Mouse (Mus musculus) myocyte (in vitro differentiated cells): Measurements from ENCODE around the gene Dusp6. TPM values are rescaled to one million over a fixed set of nuclear protein-coding genes. Genes with fewer than 3 reads are reported as not detected.

Source experiments
- H3K27me3 ChIP-seq: one replicate; pipeline ENCODE4 v1.6.1; 2011; ENCODE audit not compliant: control insufficient read depth, insufficient read depth, insufficient read length
- H3K36me3 ChIP-seq: one replicate; pipeline ENCODE4 v1.6.1; 2011; ENCODE audit not compliant: control insufficient read depth, insufficient read depth
- H3K4me2 ChIP-seq: one replicate; pipeline ENCODE4 v1.6.1; 2011; ENCODE audit warnings: low read depth, control low read depth
- H3K4me3 ChIP-seq: one replicate; pipeline ENCODE4 v1.5.1; 2011; ENCODE audit warnings: mild to moderate bottlenecking, control low read depth, moderate library complexity
- H3K79me2 ChIP-seq: one replicate; pipeline ENCODE4 v1.6.1; 2011; ENCODE audit not compliant: control insufficient read depth, insufficient read depth
- H3ac ChIP-seq: one replicate; pipeline ENCODE4 v1.6.1; 2011; ENCODE audit not compliant: control insufficient read depth, insufficient read length
- CEBPB ChIP-seq: IDR thresholded peaks from 2 replicates; pipeline ENCODE4 v1.6.1; 2011; ENCODE audit warnings: mild to moderate bottlenecking, moderate library complexity; ENCODE audit not compliant: poor library complexity, insufficient read depth, severe bottlenecking
- E2F4 ChIP-seq: IDR thresholded peaks from one replicate; pipeline ENCODE4 v1.6.1; 2011; ENCODE audit warnings: mild to moderate bottlenecking, control low read depth, moderate library complexity; ENCODE audit not compliant: insufficient read depth
- MAX ChIP-seq: IDR thresholded peaks from one replicate; pipeline ENCODE4 v1.6.1; 2011; ENCODE audit warnings: low read depth, mild to moderate bottlenecking, control low read depth
- MYOD1 ChIP-seq, 3 experiments: IDR thresholded peaks; one replicate each; pipeline ENCODE4 v1.6.1; 2011; ENCODE audit warnings: control low read depth in 2 of 3, low read depth in 2 of 3, mild to moderate bottlenecking in 2 of 3, moderate library complexity in 1 of 3; ENCODE audit not compliant: insufficient read length in 2 of 3, control insufficient read depth in 1 of 3
- MYOG ChIP-seq, 3 experiments: IDR thresholded peaks; one replicate each; pipeline ENCODE4 v1.6.1; 2011; ENCODE audit warnings: control low read depth in 2 of 3, low read depth in 2 of 3, mild to moderate bottlenecking in 2 of 3; ENCODE audit not compliant: insufficient read length in 2 of 3, control insufficient read depth in 1 of 3, insufficient read depth in 1 of 3
- POLR2A ChIP-seq: IDR thresholded peaks from one replicate; pipeline ENCODE4 v1.6.1; 2011; ENCODE audit warnings: low read depth, mild to moderate bottlenecking, control low read depth, moderate library complexity; ENCODE audit not compliant: insufficient read length
- POLR2AphosphoS2 ChIP-seq: IDR thresholded peaks from one replicate; pipeline ENCODE4 v1.6.1; 2011; ENCODE audit warnings: low read depth, control low read depth; ENCODE audit not compliant: insufficient read length
- REST ChIP-seq: IDR thresholded peaks from one replicate; pipeline ENCODE4 v1.6.1; 2011; ENCODE audit warnings: mild to moderate bottlenecking, control low read depth, moderate library complexity; ENCODE audit not compliant: insufficient read depth, insufficient read length
- SRF ChIP-seq: IDR thresholded peaks from one replicate; pipeline ENCODE4 v1.6.1; 2011; ENCODE audit warnings: low read depth; ENCODE audit not compliant: control insufficient read depth, insufficient read length
- TCF12 ChIP-seq: IDR thresholded peaks from one replicate; pipeline ENCODE4 v1.6.1; 2011; ENCODE audit warnings: mild to moderate bottlenecking, control low read depth; ENCODE audit not compliant: poor library complexity, insufficient read depth, severe bottlenecking
- TCF3 ChIP-seq: IDR thresholded peaks from one replicate; pipeline ENCODE4 v1.6.1; 2011; ENCODE audit warnings: low read depth, control low read depth; ENCODE audit not compliant: insufficient read length
- USF1 ChIP-seq: IDR thresholded peaks from one replicate; pipeline ENCODE4 v1.6.1; 2011; ENCODE audit warnings: low read depth, mild to moderate bottlenecking, control low read depth, moderate library complexity
- polyA plus RNA-seq: library from polyadenylated mRNA; unstranded; fragments of >200 nt; fragmentation: generic; extraction: Trizol; gene quantifications from one replicate; pipeline ENCODE4 v1.2.1, GENCODE M21; 2012; ENCODE audit warnings: missing spikeins

Dusp6 gene
- polyA plus RNA-seq, 1 experiment, result 21.6 TPM

DNA sequence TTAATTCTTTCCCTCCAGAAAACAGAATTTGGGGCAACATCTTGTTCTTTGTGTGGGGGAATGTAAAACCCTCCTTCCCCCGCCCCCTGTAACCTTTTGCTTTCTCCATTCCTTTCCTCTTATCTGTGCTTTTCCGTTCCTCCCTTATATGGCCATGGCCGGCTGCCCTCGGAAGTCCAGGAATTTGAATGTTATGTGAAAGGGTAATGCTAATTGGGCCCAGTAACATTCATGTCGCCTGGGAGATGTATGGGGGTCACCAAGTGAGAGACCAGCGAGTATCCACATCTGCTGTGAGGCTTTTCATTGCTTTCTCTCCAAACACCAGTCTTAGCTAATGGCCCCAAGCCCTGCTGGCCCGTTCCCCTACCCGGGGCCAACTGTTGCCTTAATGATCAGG lies 22.7 kb downstream of the Dusp6 start:
- Histone ChIP-seq H3K36me3 (no peaks in the 10 kb centered on the region), H3K4me2 (no peak overlapping the region), H3ac (no peak overlapping the region), H3K4me3 (no peak overlapping the region), H3K79me2 (no peaks in the 10 kb centered on the region), H3K27me3 (no peaks in the 10 kb centered on the region)
- TF ChIP-seq POLR2AphosphoS2 (no peak), SRF (no peak), REST (no peak), MAX (no peak), E2F4 (no peak), CEBPB (no peak), MYOG (IDR thresholded peaks at IDR 0.05; ENCODE audit: control insufficient read depth in 1 of 3, insufficient read depth in 1 of 3, insufficient read length in 2 of 3, low read depth in 2 of 3) (no peak), TCF12 (no peak), USF1 (no peak)

DNA sequence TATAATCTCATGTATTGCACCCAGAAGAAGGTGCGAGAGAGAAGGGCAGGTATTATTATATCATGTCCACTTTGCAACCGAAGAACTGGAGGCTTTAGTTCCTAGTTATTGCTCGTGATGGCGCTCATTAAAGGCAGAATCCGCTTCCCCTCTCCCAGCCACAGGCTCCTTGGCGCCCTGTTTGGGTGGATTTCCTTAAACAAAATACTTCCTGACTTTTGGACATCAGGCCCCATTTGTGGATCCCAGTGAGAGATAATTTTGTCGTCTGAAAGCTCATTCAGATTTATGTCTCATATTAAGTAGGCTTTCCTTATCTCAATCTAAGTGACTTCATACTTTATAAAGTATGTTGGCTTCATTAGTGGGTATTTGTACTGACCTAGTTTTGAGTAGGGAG lies 23.2 kb downstream of the Dusp6 start:
- no peak overlapping the region for H3ac ChIP-seq
- no peaks in the 10 kb centered on the region for H3K27me3 ChIP-seq
- H3K79me2 ChIP-seq, result no peaks in the 10 kb centered on the region
- no peaks in the 10 kb centered on the region for H3K36me3 ChIP-seq
- no peak overlapping the region for H3K4me2 ChIP-seq
- no peak for TF ChIP-seq POLR2AphosphoS2
- no peak for TF ChIP-seq CEBPB
- no peak for TF ChIP-seq E2F4
- no peak for TF ChIP-seq POLR2A
- no peak for TF ChIP-seq MAX
- no peak for TF ChIP-seq MYOD1 (IDR thresholded peaks at IDR 0.05; ENCODE audit: control insufficient read depth in 1 of 3, insufficient read length in 2 of 3, low read depth in 2 of 3)
- no peak for TF ChIP-seq MYOG (IDR thresholded peaks at IDR 0.05; ENCODE audit: control insufficient read depth in 1 of 3, insufficient read depth in 1 of 3, insufficient read length in 2 of 3, low read depth in 2 of 3)
- TF ChIP-seq REST, result no peak
- TF ChIP-seq USF1, result no peak
- no peak for TF ChIP-seq TCF12
- TF ChIP-seq SRF, result no peak
- TF ChIP-seq TCF3, result no peak
- no peak overlapping the region for H3K4me3 ChIP-seq

DNA sequence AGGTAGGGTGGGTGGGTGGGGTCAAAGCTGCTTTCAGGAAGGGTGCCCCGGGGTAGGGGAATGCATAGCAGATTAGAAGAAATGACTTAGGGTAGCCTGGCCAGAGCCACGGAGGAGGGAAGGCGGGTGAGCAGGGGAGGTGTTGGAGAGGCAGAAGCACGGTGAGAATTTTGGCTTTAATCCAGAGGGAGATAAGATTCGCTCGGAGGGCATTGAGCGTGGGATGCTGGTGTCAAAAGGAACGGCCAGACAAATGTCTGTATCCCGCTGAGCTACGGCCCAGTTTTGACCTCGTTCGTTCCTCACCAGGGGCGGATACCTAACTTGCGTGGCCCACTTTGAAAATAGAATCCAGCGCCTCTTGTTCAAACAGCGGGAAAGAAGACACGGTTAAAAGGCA lies 23.8 kb downstream of the Dusp6 start:
- Histone ChIP-seq H3K4me3 (no peak overlapping the region), H3ac (no peak overlapping the region)
- no peak for TF ChIP-seq TCF3
- TF ChIP-seq REST, result no peak
- no peak for TF ChIP-seq MYOD1 (IDR thresholded peaks at IDR 0.05; ENCODE audit: control insufficient read depth in 1 of 3, insufficient read length in 2 of 3, low read depth in 2 of 3)
- no peak for TF ChIP-seq POLR2AphosphoS2
- TF ChIP-seq SRF, result no peak
- TF ChIP-seq USF1, result no peak
- no peak for TF ChIP-seq TCF12
- TF ChIP-seq MAX, result no peak
- no peak for TF ChIP-seq POLR2A
- no peak for TF ChIP-seq MYOG (IDR thresholded peaks at IDR 0.05; ENCODE audit: control insufficient read depth in 1 of 3, insufficient read depth in 1 of 3, insufficient read length in 2 of 3, low read depth in 2 of 3)
- no peak for TF ChIP-seq E2F4

DNA sequence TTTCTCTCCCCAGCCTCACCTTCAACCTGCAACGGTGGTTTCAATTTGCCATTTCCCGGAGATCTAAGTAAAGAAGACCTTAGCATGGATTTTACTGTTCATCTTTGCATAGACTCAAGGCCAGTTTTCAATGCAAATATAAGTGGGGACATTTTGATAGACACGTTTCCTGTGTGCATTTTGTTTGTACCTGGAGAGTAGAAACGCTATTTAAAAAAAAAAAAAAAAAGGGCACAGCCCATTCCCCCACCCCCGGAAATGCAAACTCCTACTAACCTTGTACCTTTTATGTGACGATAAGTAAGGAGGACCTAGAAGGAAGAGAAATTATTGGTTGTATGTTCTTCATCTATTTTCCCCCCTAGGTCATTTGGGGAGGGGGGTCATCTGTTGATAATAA lies 24.2 kb downstream of the Dusp6 start:
- Histone ChIP-seq H3ac (no peak overlapping the region), H3K4me3 (no peak overlapping the region), H3K36me3 (no peaks in the 10 kb centered on the region), H3K79me2 (no peaks in the 10 kb centered on the region), H3K4me2 (no peak overlapping the region), H3K27me3 (no peaks in the 10 kb centered on the region)
- TF ChIP-seq SRF (no peak), CEBPB (no peak), MAX (no peak), POLR2AphosphoS2 (no peak), TCF3 (no peak), MYOD1 (IDR thresholded peaks at IDR 0.05; ENCODE audit: control insufficient read depth in 1 of 3, insufficient read length in 2 of 3, low read depth in 2 of 3) (no peak), REST (no peak), TCF12 (no peak), MYOG (IDR thresholded peaks at IDR 0.05; ENCODE audit: control insufficient read depth in 1 of 3, insufficient read depth in 1 of 3, insufficient read length in 2 of 3, low read depth in 2 of 3) (no peak), POLR2A (no peak), USF1 (no peak), E2F4 (no peak)

More for the DNA sequence above, 23.8 kb downstream of the Dusp6 start:
- Histone ChIP-seq H3K36me3 (no peaks in the 10 kb centered on the region), H3K79me2 (no peaks in the 10 kb centered on the region), H3K4me2 (no peak overlapping the region), H3K27me3 (no peaks in the 10 kb centered on the region)

DNA sequence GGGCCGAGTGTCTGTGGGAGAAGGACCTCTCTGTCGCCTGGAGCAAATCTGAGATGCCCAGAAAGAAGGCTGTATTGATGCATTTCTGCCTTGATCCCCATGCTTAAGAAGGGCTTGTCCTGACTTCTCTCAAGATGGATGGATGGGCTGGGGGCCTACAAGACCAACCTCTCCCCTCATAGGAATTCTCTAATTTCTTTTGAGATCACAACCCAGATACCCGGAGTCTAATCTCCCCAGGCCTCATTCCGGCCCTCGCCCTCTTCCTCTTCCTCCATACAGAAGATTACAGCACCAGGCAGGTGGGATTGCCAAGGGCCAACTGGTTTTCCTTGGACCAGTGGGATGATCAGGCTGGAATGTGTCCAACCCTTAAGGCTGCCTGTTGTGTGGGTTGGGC lies 26.1 kb downstream of the Dusp6 start:
- Histone ChIP-seq H3K4me2 (no peak overlapping the region), H3ac (no peak overlapping the region), H3K27me3 (no peaks in the 10 kb centered on the region), H3K36me3 (no peaks in the 10 kb centered on the region), H3K4me3 (no peak overlapping the region), H3K79me2 (no peaks in the 10 kb centered on the region)
- no peak for TF ChIP-seq TCF3
- no peak for TF ChIP-seq USF1
- TF ChIP-seq POLR2AphosphoS2, result no peak
- TF ChIP-seq SRF, result no peak
- no peak for TF ChIP-seq POLR2A
- TF ChIP-seq MYOG (IDR thresholded peaks at IDR 0.05; ENCODE audit: control insufficient read depth in 1 of 3, insufficient read depth in 1 of 3, insufficient read length in 2 of 3, low read depth in 2 of 3), result no peak
- TF ChIP-seq MYOD1 (IDR thresholded peaks at IDR 0.05; ENCODE audit: control insufficient read depth in 1 of 3, insufficient read length in 2 of 3, low read depth in 2 of 3), result no peak
- no peak for TF ChIP-seq REST
- no peak for TF ChIP-seq E2F4
- TF ChIP-seq CEBPB, result no peak
- no peak for TF ChIP-seq TCF12
- no peak for TF ChIP-seq MAX
